Mouse (Mus musculus) intestine, embryonic 16.5 days (tissue): ENCODE measurements around the gene Tubgcp3. TPM values are rescaled to one million over a fixed set of nuclear protein-coding genes. Genes with fewer than 3 reads are reported as not detected.

Experiments
- ATAC-seq: fragments of 200-750 bp; cut with Nextera tagmentation; 2 replicates; pipeline ENCODE4 v1.8.0; 2017; ENCODE audit warnings: moderate TSS enrichment, moderate library complexity
- H3K27ac ChIP-seq: fragments of 300-500 bp; sonication (generic); 2 replicates; pipeline ENCODE4 v1.5.1; 2014; ENCODE audit warnings: mild to moderate bottlenecking, low read length
- H3K27me3 ChIP-seq: fragments of 300-500 bp; sonication (generic); replicated peaks from 2 replicates; pipeline ENCODE4 v1.6.1; 2014; ENCODE audit warnings: low read length, control low read depth, mixed read lengths; ENCODE audit not compliant: control insufficient read depth, insufficient read depth
- H3K36me3 ChIP-seq: fragments of 300-500 bp; sonication (generic); 2 replicates; pipeline ENCODE4 v1.6.1; 2014; ENCODE audit warnings: low read length, control low read depth; ENCODE audit not compliant: control insufficient read depth, insufficient read depth
- H3K4me1 ChIP-seq: fragments of 300-500 bp; sonication (generic); 2 replicates; pipeline ENCODE4 v1.6.1; 2014; ENCODE audit warnings: low read length, control low read depth, mixed read lengths; ENCODE audit not compliant: control insufficient read depth, insufficient read depth
- H3K4me2 ChIP-seq: fragments of 300-500 bp; sonication (generic); 2 replicates; pipeline ENCODE4 v1.6.1; 2014; ENCODE audit warnings: low read depth, low read length, control low read depth
- H3K4me3 ChIP-seq: fragments of 300-500 bp; sonication (generic); 2 replicates; pipeline ENCODE4 v1.5.1; 2014; ENCODE audit warnings: mild to moderate bottlenecking, low read length
- H3K9ac ChIP-seq: fragments of 300-500 bp; sonication (generic); 2 replicates; pipeline ENCODE4 v1.6.1; 2014; ENCODE audit warnings: low read depth, low read length
- H3K9me3 ChIP-seq: fragments of 300-500 bp; sonication (generic); 2 replicates; pipeline ENCODE4 v1.6.1; 2016; ENCODE audit warnings: low read length, control low read depth; ENCODE audit not compliant: control insufficient read depth
- WGBS: fragments of 180-500 bp; shearing (Covaris S2); extraction: QIAGEN DNeasy Blood & Tissue Kit; methylation state at CpG from one replicate; pipeline ENCODE4 v1.1.7; 2014; 5-methylcytosine and 5-hydroxymethylcytosine counted together
- microRNA-seq: library from miRNA; unstranded; fragments of <30 nt; microRNA quantifications from one replicate; pipeline ENCODE4, GENCODE M21; 2016
- polyA plus RNA-seq: library from polyadenylated mRNA; unstranded; fragments of >200 nt; fragmentation: Nextera tagmentation; extraction: Ambion mirVana; gene quantifications from 2 replicates; pipeline ENCODE4 v1.2.1, GENCODE M21; 2015

Tubgcp3 gene
- polyA plus RNA-seq, 1 experiment from 2014 or later: 34.4 TPM

DNA sequence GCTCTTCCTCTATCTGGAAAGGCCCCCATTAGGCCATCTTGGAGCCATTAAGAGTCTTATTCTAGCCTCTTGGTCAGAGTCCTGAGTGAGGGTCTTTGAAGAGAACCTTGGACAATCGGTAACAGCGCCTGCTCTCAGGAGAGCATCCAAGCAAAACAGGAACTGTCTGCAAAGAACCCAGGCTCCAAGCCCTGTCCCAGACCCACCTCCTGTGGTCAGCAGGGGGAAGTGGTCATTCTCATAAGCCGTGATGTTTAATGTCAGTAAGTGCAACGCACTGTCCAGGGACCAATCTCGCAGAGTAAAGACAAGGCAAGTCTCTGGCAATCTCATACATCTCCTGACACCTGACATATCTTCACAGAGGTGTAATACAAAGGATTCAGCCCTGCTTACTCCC, 96.0 kb downstream of the Tubgcp3 start:
- Histone ChIP-seq H3K27ac (no peak overlapping the region), H3K4me2 (no peak overlapping the region), H3K9ac (no peak overlapping the region), H3K36me3 (no peaks in the 10 kb centered on the region), H3K9me3 (no peaks in the 10 kb centered on the region), H3K27me3 (no peaks in the 10 kb centered on the region), H3K4me1 (no peaks in the 10 kb centered on the region), H3K4me3 (no peak overlapping the region)
- ATAC-seq: no peak
- 76% methylated on average over 5 of the region's 5 CpGs for WGBS

DNA sequence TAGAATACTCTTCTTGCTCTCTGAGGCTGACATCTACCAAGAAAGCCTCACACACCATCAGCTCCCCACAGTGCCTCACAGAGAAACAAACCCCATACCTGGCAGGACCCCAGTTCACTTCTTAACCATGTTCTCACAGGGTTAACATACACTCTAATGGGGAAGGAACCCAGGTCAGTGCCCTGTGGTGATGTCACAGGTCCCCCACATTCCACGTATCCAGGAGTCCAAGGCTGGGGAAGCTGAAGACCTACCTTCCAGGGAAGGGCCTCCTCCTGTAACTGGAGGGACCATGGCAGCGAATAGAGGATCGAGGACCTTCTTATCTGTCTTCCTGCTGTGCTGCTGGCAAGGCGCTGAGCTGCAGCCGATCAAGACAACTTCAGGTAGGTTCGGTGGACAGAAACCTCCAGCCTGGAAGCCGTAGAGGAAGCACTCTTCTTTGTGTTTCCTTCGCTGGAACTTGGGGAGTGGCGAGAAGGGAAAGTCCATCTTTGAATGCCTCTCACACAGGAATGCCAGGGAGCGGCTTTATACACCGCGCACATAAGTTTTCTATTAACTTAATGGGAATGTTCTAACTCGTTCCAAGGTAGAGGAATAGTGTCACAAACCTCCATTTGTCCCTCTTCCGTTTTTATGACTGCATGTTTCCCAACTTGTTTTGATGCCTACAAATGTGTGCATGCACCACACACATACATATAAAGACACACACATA, 99.1 kb downstream of the Tubgcp3 start, which contains the start of gene Spaca7:
Gene Spaca7 (plus strand): TSS at position 216 of the 721 bp plus-strand sequence.
- Histone ChIP-seq H3K4me2 (no peak within 1 kb of the TSS), H3K27me3 (no peaks in the 10 kb centered on the region), H3K36me3 (no peaks in the 10 kb centered on the region), H3K4me3 (no peak within 1 kb of the TSS), H3K4me1 (no peaks in the 10 kb centered on the region), H3K27ac (no peak within 1 kb of the TSS), H3K9ac (no peak within 1 kb of the TSS), H3K9me3 (no peaks in the 10 kb centered on the region)
- peak; percentile 78 for ATAC-seq
- WGBS: 53% methylated on average over 14 of the region's 14 CpGs

DNA sequence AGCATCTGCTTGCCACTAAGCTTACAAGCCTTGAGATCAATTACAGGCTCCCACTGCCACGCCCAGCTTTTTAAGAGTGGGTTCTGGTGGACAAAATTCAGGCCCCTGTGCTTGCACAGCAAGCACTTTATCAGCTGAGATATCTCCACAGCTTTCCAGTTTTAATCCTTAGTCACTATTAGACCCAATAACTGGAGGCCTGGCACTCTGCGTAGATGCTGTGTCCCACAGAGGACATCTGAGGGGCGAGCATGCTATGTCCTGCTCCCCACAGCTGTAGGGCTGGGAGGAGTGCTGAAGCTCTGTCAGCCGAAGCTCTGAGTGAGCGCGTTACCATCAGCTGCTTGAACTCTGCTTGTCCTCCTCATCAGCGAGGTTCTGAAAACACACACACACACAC, 105.5 kb downstream of the Tubgcp3 start:
- WGBS: 55% methylated on average over 7 of the region's 7 CpGs
- no peaks in the 10 kb centered on the region for H3K4me1 ChIP-seq
- no peaks in the 10 kb centered on the region for H3K9me3 ChIP-seq
- H3K27me3 ChIP-seq: peaks cover 5% of the 10 kb centered on the region; the same call in 1 of the 2 replicates
- H3K4me2 ChIP-seq: no peak overlapping the region
- H3K9ac ChIP-seq: no peak overlapping the region
- ATAC-seq: no peak
- H3K36me3 ChIP-seq: no peaks in the 10 kb centered on the region
- H3K27ac ChIP-seq: no peak overlapping the region
- no peak overlapping the region for H3K4me3 ChIP-seq

DNA sequence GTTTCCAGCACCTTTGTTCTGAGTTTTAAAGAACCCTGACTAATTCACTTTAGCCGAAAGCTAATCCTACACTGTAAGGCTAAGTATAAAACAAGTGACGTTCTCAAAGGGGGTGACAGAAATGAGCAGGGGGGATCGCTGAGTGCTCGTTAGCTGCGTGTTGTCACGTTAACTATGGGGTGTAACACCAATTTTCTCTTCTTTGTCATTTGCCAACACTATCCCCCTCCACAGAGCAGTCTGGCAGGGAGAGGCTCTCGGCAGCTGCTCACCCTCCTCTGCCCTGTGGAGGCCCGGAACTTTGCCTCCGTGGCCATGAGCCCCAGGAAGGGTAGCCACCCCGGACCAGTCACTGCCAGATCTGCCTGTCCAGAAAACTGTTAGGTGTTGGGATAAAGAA, 106.6 kb downstream of the Tubgcp3 start:
- H3K4me3 ChIP-seq: no peak overlapping the region
- no peak overlapping the region for H3K4me2 ChIP-seq
- no peak for ATAC-seq
- H3K27ac ChIP-seq: no peak overlapping the region
- no peak overlapping the region for H3K9ac ChIP-seq
- no peaks in the 10 kb centered on the region for H3K9me3 ChIP-seq
- no peaks in the 10 kb centered on the region for H3K4me1 ChIP-seq
- H3K36me3 ChIP-seq: no peaks in the 10 kb centered on the region
- WGBS: 76% methylated on average over 10 of the region's 10 CpGs
- peaks cover 5% of the 10 kb centered on the region; the same call in 1 of the 2 replicates for H3K27me3 ChIP-seq

DNA sequence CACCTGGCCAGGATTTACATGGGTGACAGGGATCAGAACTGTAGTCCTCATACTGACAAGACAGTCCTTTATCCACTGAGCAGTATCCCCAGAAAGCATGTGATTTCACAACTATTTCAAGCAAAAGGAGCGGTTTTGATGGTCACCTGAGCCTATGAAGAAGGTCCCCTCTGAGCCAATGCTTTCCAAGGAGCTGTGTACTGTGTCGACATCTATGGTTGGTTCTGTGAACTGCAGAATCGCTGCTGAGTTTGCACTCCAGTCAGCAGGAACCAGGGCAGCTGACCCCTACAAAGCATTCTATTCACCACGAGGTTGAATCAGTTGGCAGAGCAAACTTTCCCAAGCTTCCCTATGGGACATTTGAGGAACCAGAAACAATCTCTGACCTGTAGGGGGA, 107.7 kb downstream of the Tubgcp3 start:
- peaks cover 5% of the 10 kb centered on the region; the same call in 1 of the 2 replicates for H3K27me3 ChIP-seq
- 7% methylated on average over 4 of the region's 4 CpGs for WGBS

More for the DNA sequence above, 107.7 kb downstream of the Tubgcp3 start:
- Histone ChIP-seq H3K27ac (no peak overlapping the region), H3K4me1 (no peaks in the 10 kb centered on the region), H3K4me3 (no peak overlapping the region), H3K9ac (no peak overlapping the region), H3K4me2 (no peak overlapping the region), H3K36me3 (no peaks in the 10 kb centered on the region), H3K9me3 (no peaks in the 10 kb centered on the region)
- no peak; the same call in 1 of the 2 replicates for ATAC-seq

Small RNA genes within 50 kb of the gene (microRNA-seq; reads per million reads assigned to microRNA genes)
- not detected for gene Gm26483

Other genes starting within 250 kb of the Tubgcp3 start
- not detected in 2 replicates for gene Spaca7, start 99.2 kb downstream of the Tubgcp3 start, polyA plus RNA-seq
- 9.0 and 11.2 TPM in 2 replicates for gene Atp11a, start 84.8 kb upstream of the Tubgcp3 start, polyA plus RNA-seq
- gene Mcf2l, start 201.6 kb upstream of the Tubgcp3 start, polyA plus RNA-seq: 13.3 and 14.1 TPM in 2 replicates